Mouse (Mus musculus) bone marrow macrophage, adult 2 months (primary cell): ENCODE measurements around the gene Ctf2. TPM values are rescaled to one million over a fixed set of nuclear protein-coding genes. Genes with fewer than 3 reads are reported as not detected.

Source experiments
- H3K27ac ChIP-seq: 2 replicates; pipeline ENCODE4 v1.5.1; 2012; ENCODE audit warnings: low read depth, low read length; ENCODE audit not compliant: insufficient read depth
- H3K4me1 ChIP-seq: 2 replicates; pipeline ENCODE4 v1.6.1; 2012; ENCODE audit warnings: low read length; ENCODE audit not compliant: control insufficient read depth, insufficient read depth
- H3K4me3 ChIP-seq: 2 replicates; pipeline ENCODE4 v1.5.1; 2012; ENCODE audit warnings: mild to moderate bottlenecking, low read length, moderate library complexity; ENCODE audit not compliant: insufficient read depth
- CTCF ChIP-seq: IDR thresholded peaks from 2 replicates; pipeline ENCODE4 v1.5.1; 2012; ENCODE audit warnings: low read depth, mild to moderate bottlenecking, low read length, moderate library complexity
- POLR2A ChIP-seq: IDR thresholded peaks from 2 replicates; pipeline ENCODE4 v1.6.1; 2012; ENCODE audit warnings: mild to moderate bottlenecking, low read depth, low read length, borderline replicate concordance
- polyA plus RNA-seq: library from polyadenylated mRNA; stranded (reverse); fragments of >200 nt; gene quantifications from 2 replicates; pipeline ENCODE4 v1.2.4, GENCODE M21; 2012; ENCODE audit not compliant: missing spikeins, insufficient read depth, insufficient read length

The Ctf2 gene
- polyA plus RNA-seq, 1 experiment: not detected

DNA sequence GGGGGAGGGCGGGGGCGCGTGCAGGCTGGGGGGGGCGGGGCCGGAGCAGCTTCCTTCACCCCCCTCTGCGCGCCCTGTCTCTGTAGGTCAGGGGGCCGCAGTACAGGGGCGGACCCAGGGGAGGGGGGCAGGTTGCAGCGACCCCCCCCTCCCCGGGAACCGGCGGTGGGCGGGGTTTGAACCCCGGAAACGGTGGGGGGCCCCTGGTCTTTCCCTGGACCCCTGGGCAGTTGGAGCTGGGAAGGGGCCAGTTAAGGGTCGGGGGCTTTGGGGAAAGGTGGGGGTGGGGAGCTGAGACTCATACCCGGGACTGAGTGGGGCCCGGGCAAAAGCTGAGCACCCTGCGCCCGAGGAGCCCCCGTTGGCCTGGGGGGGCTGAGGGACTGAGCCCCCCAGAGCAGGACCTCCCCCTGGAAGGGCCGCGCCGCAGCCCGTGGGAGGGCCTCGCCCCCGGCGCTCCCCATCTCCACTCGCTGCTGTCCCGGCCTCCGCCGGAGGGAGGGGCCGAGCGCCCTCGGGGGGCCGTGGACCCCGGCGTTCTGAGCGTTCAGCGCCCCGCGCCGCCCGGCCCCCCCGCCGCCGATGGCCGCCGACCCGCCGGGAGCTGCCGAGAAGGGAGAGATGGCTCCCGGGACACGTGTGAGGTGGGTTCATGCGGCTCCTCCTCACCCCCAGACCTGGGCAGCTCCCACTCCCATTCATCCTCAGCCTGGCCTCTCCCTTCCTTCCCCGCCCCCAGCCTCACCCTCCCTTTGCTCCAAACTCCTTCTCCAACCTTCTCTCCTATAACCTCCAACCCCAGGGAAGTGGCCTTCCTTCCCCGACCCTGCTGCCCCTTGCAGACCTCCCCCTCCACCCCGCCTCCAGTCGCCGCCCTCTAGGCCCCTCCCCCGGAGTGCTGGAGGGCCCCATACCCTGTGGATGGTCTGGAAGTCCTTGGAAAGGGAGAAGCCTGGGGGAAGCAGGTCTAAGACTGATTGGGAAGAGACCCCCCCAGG lies 14.8 kb upstream of the Ctf2 start:
- Histone ChIP-seq H3K4me3 (peak overlapping the region; percentile 85), H3K27ac (no peak overlapping the region), H3K4me1 (peaks cover 11% of the 10 kb centered on the region; the same call in 1 of the 2 replicates)
- TF ChIP-seq CTCF (no peak), POLR2A (no peak)

DNA sequence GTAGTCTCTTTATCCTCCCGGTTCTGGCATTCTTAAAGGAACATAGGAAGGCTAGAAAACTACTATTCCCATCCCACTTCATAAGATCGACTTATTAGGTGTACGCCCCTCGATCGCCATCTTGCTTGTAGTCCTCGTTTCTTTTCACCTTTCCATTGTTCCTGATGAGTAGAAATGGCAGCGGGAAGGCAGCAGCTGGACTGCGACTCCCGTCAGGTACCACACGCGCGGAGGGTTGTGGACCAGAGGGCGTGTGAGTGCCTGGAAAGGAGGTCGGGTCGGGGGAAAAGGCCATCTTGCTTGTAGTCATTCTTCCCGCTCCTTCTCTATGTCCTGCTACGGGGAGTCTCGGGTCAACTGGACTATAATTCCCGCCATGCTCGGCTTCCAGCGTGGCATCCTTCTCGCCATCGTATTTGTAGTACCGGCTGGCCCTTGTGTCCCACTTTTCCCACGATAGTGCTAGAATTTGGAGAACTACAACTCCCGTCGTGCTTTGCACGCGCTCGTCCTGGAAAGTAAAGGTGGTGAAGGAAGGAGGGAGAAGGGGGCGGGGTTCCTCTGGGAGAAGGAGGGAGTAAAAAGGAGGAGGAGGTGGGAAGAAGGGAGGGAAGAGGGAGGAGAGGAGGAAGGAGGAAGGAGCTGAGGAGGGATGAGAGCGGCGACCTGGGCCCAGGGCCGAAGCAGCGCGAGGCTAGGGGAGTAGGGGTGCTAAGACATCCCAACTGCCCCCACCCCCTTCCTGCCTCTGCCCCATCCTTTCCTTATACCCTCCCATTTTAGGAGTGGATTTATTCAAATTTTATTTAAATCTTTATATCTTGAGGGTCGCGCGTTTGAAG lies 13.9 kb upstream of the Ctf2 start:
- Histone ChIP-seq H3K4me1 (peaks cover 11% of the 10 kb centered on the region; the same call in 1 of the 2 replicates), H3K27ac (peak overlapping the region; percentile 43), H3K4me3 (peak overlapping the region; percentile 85)
- TF ChIP-seq CTCF (no peak), POLR2A (no peak)

- no peak for TF ChIP-seq CTCF
- TF ChIP-seq POLR2A: no peak
- Histone ChIP-seq H3K27ac (peak overlapping the region; percentile 52), H3K4me3 (peak overlapping the region; percentile 85), H3K4me1 (peaks cover 9% of the 10 kb centered on the region; the same call in 1 of the 2 replicates)
Measured at GRCm38 (mm10) chr7:127745251-127745651, 13.3 kb upstream of the Ctf2 start.

DNA sequence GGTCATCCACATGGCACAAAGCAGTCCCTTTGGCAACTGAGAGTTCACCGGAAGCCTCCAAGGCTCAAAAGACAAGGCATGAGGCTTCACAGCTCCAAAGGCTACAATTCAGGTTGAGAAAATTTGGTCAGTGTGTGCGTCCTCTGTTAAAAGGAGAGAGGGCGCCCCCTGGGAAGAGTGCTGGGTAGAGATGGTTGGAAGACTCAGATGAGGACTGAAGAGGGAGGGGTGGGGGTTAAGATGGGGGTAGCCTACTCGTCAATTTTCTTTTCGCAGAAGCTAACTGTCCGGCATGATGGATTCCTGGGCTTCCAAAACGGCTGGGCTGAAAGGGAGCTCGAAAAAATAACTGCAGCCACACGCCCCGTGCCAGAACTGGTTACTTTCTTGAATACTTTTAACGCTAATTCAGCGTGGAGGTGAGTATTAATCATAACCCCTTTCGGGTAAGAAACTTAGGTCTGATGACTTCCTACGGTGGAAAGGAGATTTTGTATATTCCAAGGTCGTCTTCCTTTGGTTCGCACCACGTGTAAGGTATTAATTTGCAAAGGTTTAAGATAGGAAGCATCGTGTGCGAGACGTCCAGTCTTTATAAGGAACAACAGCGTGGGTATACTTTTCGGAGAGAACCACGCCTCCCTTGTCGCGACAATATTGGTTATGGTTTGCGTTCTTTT lies 12.5 kb upstream of the Ctf2 start, which contains the start of gene Fbxl19:
TSS of gene Fbxl19 (plus strand) at position 178 of the 680 bp plus-strand sequence.
- TF ChIP-seq CTCF: no peak; the same call in 1 of the 2 replicates
- no peak for TF ChIP-seq POLR2A
- H3K27ac ChIP-seq: peak within 1 kb of the TSS; percentile 52
- H3K4me1 ChIP-seq: peaks cover 7% of the 10 kb centered on the region; the same call in 1 of the 2 replicates
- peak within 1 kb of the TSS; percentile 85 for H3K4me3 ChIP-seq

GRCm38 (mm10) chr7:127730170-127730569 lies 1.8 kb downstream of the Ctf2 start:
- TF ChIP-seq CTCF (no peak), POLR2A (no peak)
- Histone ChIP-seq H3K4me3 (no peak overlapping the region), H3K4me1 (no peaks in the 10 kb centered on the region), H3K27ac (no peak overlapping the region)

DNA sequence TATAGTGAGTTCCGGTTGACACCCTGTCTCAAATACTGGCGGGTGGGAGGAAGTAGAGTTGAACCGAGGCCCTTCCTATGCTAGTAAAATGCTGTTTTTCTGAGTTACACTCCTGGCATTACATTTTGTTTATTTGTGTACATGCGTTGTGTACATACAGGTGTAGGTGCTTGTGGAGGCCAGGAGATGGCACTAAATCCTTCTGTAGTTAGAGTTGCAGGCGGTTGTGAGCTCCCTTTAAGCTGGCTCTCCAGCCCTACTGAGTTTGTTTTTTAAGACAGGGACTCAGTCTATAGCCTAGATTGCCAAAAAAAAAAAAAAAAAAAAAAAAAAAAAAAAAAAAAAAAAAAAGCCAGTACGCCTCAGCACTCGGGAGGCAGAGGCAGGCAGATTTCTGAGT lies 4.1 kb downstream of the Ctf2 start:
- no peak overlapping the region for H3K27ac ChIP-seq
- H3K4me3 ChIP-seq: no peak overlapping the region
- TF ChIP-seq POLR2A: no peak
- no peak for TF ChIP-seq CTCF
- no peaks in the 10 kb centered on the region for H3K4me1 ChIP-seq

GRCm38 (mm10) chr7:127725924-127726323 lies 6.0 kb downstream of the Ctf2 start:
- TF ChIP-seq POLR2A: no peak
- TF ChIP-seq CTCF: no peak
- Histone ChIP-seq H3K27ac (no peak overlapping the region), H3K4me1 (no peaks in the 10 kb centered on the region), H3K4me3 (no peak overlapping the region)

- TF ChIP-seq POLR2A (no peak), CTCF (no peak)
- H3K4me1 ChIP-seq: no peaks in the 10 kb centered on the region
- H3K4me3 ChIP-seq: no peak overlapping the region
- H3K27ac ChIP-seq: no peak overlapping the region
Measured at GRCm38 (mm10) chr7:127725490-127725889, 6.5 kb downstream of the Ctf2 start.

GRCm38 (mm10) chr7:127719258-127719657 lies 12.7 kb downstream of the Ctf2 start:
- no peak overlapping the region for H3K27ac ChIP-seq

More at GRCm38 (mm10) chr7:127719258-127719657, 12.7 kb downstream of the Ctf2 start:
- TF ChIP-seq CTCF: no peak
- no peak for TF ChIP-seq POLR2A
- no peak overlapping the region for H3K4me3 ChIP-seq
- no peaks in the 10 kb centered on the region; the same call in 1 of the 2 replicates for H3K4me1 ChIP-seq
